Mouse (Mus musculus) kidney, embryonic 16.5 days (tissue): ENCODE data around the gene Snx10. TPM values are rescaled to one million over a fixed set of nuclear protein-coding genes. Genes with fewer than 3 reads are reported as not detected.

Experiments
- ATAC-seq: fragments of 200-750 bp; cut with Nextera tagmentation; 2 replicates; pipeline ENCODE4 v1.8.0; 2017; ENCODE audit warnings: moderate TSS enrichment; ENCODE audit not compliant: low FRiP score, low TSS enrichment
- H3K27ac ChIP-seq: fragments of 300-500 bp; sonication (generic); 2 replicates; pipeline ENCODE4 v1.5.1; 2014; ENCODE audit warnings: low read length
- H3K27me3 ChIP-seq: fragments of 300-500 bp; sonication (generic); 2 replicates; pipeline ENCODE4 v1.6.1; 2014; ENCODE audit warnings: low read length, control low read depth, mixed read lengths; ENCODE audit not compliant: insufficient read depth
- H3K36me3 ChIP-seq: fragments of 300-500 bp; sonication (generic); 2 replicates; pipeline ENCODE4 v1.6.1; 2014; ENCODE audit warnings: low read length, control low read depth, mixed read lengths; ENCODE audit not compliant: insufficient read depth
- H3K4me1 ChIP-seq: fragments of 300-500 bp; sonication (generic); 2 replicates; pipeline ENCODE4 v1.6.1; 2014; ENCODE audit warnings: low read length, control low read depth, mixed read lengths; ENCODE audit not compliant: insufficient read depth
- H3K4me2 ChIP-seq: fragments of 300-500 bp; sonication (generic); replicated peaks from 2 replicates; pipeline ENCODE4 v1.6.1; 2014; ENCODE audit warnings: low read depth, low read length
- H3K4me3 ChIP-seq: fragments of 300-500 bp; sonication (generic); 2 replicates; pipeline ENCODE4 v1.5.1; 2014; ENCODE audit warnings: mild to moderate bottlenecking, low read length
- H3K9ac ChIP-seq: fragments of 300-500 bp; sonication (generic); replicated peaks from 2 replicates; pipeline ENCODE4 v1.6.1; 2014; ENCODE audit warnings: low read length
- H3K9me3 ChIP-seq: fragments of 300-500 bp; sonication (generic); 2 replicates; pipeline ENCODE4 v1.6.1; 2016; ENCODE audit warnings: low read length, control low read depth
- WGBS: fragments of 180-500 bp; shearing (Covaris S2); extraction: QIAGEN DNeasy Blood & Tissue Kit; methylation state at CpG from one replicate; pipeline ENCODE4 v1.1.7; 2014; 5-methylcytosine and 5-hydroxymethylcytosine counted together
- polyA plus RNA-seq: library from polyadenylated mRNA; unstranded; fragments of >200 nt; fragmentation: Nextera tagmentation; extraction: Ambion mirVana; gene quantifications from 2 replicates; pipeline ENCODE4 v1.2.1, GENCODE M21; 2015

The Snx10 gene
- polyA plus RNA-seq, 1 experiment from 2014 or later, result 16.1 TPM

- Histone ChIP-seq H3K4me3 (no peak overlapping the region), H3K4me2 (no peak overlapping the region), H3K9me3 (no peaks in the 10 kb centered on the region), H3K27me3 (no peaks in the 10 kb centered on the region), H3K27ac (no peak overlapping the region), H3K4me1 (no peaks in the 10 kb centered on the region), H3K9ac (no peak overlapping the region), H3K36me3 (no peaks in the 10 kb centered on the region)
- no peak for ATAC-seq
- WGBS, result 96% methylated on average over 4 of the region's 4 CpGs
Measured at GRCm38 (mm10) chr6:51573136-51573535, 49.4 kb downstream of the Snx10 start.

GRCm38 (mm10) chr6:51574132-51574531, 50.4 kb downstream of the Snx10 start:
- Histone ChIP-seq H3K4me2 (no peak overlapping the region), H3K27me3 (no peaks in the 10 kb centered on the region), H3K9ac (no peak overlapping the region), H3K4me3 (no peak overlapping the region), H3K4me1 (no peaks in the 10 kb centered on the region), H3K36me3 (no peaks in the 10 kb centered on the region), H3K9me3 (no peaks in the 10 kb centered on the region), H3K27ac (no peak overlapping the region)
- no peak for ATAC-seq
- 89% methylated on average over 13 of the region's 13 CpGs for WGBS

GRCm38 (mm10) chr6:51578415-51578814, 54.7 kb downstream of the Snx10 start:
- 75% methylated on average over 4 of the region's 4 CpGs for WGBS
- Histone ChIP-seq H3K4me1 (no peaks in the 10 kb centered on the region), H3K36me3 (no peaks in the 10 kb centered on the region), H3K27me3 (no peaks in the 10 kb centered on the region), H3K4me3 (no peak overlapping the region), H3K27ac (no peak overlapping the region), H3K9ac (no peak overlapping the region), H3K4me2 (no peak overlapping the region), H3K9me3 (no peaks in the 10 kb centered on the region)
- ATAC-seq, result no peak

GRCm38 (mm10) chr6:51580040-51580680, 56.5 kb downstream of the Snx10 start:
- Histone ChIP-seq H3K27me3 (no peaks in the 10 kb centered on the region), H3K4me1 (no peaks in the 10 kb centered on the region), H3K9me3 (no peaks in the 10 kb centered on the region), H3K4me2 (no peak overlapping the region), H3K27ac (no peak overlapping the region), H3K4me3 (no peak overlapping the region), H3K9ac (no peak overlapping the region), H3K36me3 (no peaks in the 10 kb centered on the region)
- 28% methylated on average over 18 of the region's 18 CpGs for WGBS
- peak; percentile 91 for ATAC-seq

- H3K9me3 ChIP-seq, result no peaks in the 10 kb centered on the region
- H3K9ac ChIP-seq, result no peak overlapping the region
- no peak overlapping the region for H3K4me2 ChIP-seq
- H3K4me3 ChIP-seq, result no peak overlapping the region
- H3K36me3 ChIP-seq, result no peaks in the 10 kb centered on the region
- no peaks in the 10 kb centered on the region for H3K27me3 ChIP-seq
- no peak overlapping the region for H3K27ac ChIP-seq
- WGBS, result 72% methylated on average over 9 of the region's 9 CpGs
- no peaks in the 10 kb centered on the region for H3K4me1 ChIP-seq
- ATAC-seq, result no peak
Measured at GRCm38 (mm10) chr6:51581418-51581817, 57.7 kb downstream of the Snx10 start.

GRCm38 (mm10) chr6:51582051-51582450, 58.4 kb downstream of the Snx10 start:
- no peak overlapping the region for H3K4me3 ChIP-seq
- ATAC-seq, result no peak
- no peak overlapping the region for H3K27ac ChIP-seq
- H3K36me3 ChIP-seq, result no peaks in the 10 kb centered on the region
- H3K27me3 ChIP-seq, result no peaks in the 10 kb centered on the region
- H3K4me2 ChIP-seq, result no peak overlapping the region
- no peak overlapping the region for H3K9ac ChIP-seq
- no peaks in the 10 kb centered on the region for H3K4me1 ChIP-seq
- WGBS, result 89% methylated on average over 9 of the region's 9 CpGs
- no peaks in the 10 kb centered on the region for H3K9me3 ChIP-seq

- H3K27me3 ChIP-seq, result no peaks in the 10 kb centered on the region
- WGBS, result 27% methylated on average over 8 of the region's 8 CpGs
- H3K36me3 ChIP-seq, result no peaks in the 10 kb centered on the region
- H3K4me3 ChIP-seq, result no peak overlapping the region
- no peaks in the 10 kb centered on the region for H3K9me3 ChIP-seq
- H3K9ac ChIP-seq, result no peak overlapping the region
- no peak overlapping the region for H3K4me2 ChIP-seq
- H3K27ac ChIP-seq, result no peak overlapping the region
- 0 out of 2 replicates have a peak, but pooled peaks cover 3% of the 10 kb centered on the region for H3K4me1 ChIP-seq
- ATAC-seq, result no peak
Measured at GRCm38 (mm10) chr6:51585980-51586379, 62.3 kb downstream of the Snx10 start.

- Histone ChIP-seq H3K27ac (no peak overlapping the region), H3K4me3 (no peak overlapping the region), H3K4me1 (peaks cover 8% of the 10 kb centered on the region), H3K9me3 (no peaks in the 10 kb centered on the region), H3K4me2 (no peak overlapping the region), H3K36me3 (no peaks in the 10 kb centered on the region), H3K27me3 (no peaks in the 10 kb centered on the region), H3K9ac (no peak overlapping the region)
- WGBS, result 89% methylated on average over 3 of the region's 3 CpGs
- no peak for ATAC-seq
Measured at GRCm38 (mm10) chr6:51587266-51587665, 63.6 kb downstream of the Snx10 start.

- H3K4me2 ChIP-seq, result no peak overlapping the region
- peaks cover 25% of the 10 kb centered on the region for H3K4me1 ChIP-seq
- no peaks in the 10 kb centered on the region for H3K27me3 ChIP-seq
- H3K9me3 ChIP-seq, result no peaks in the 10 kb centered on the region
- H3K4me3 ChIP-seq, result no peak overlapping the region
- no peak overlapping the region for H3K27ac ChIP-seq
- H3K9ac ChIP-seq, result no peak overlapping the region
- WGBS, result 63% methylated on average over 1 of the region's 1 CpGs
- H3K36me3 ChIP-seq, result no peaks in the 10 kb centered on the region
- no peak for ATAC-seq
Measured at GRCm38 (mm10) chr6:51591264-51591663, 67.6 kb downstream of the Snx10 start.

- 23% methylated on average over 3 of the region's 3 CpGs for WGBS
- Histone ChIP-seq H3K27ac (peak overlapping the region; percentile 56), H3K4me3 (peak overlapping the region; percentile 45; the same call in 1 of the 2 replicates)
Measured at GRCm38 (mm10) chr6:51591844-51592243, 68.1 kb downstream of the Snx10 start.

More at GRCm38 (mm10) chr6:51591844-51592243, 68.1 kb downstream of the Snx10 start:
- Histone ChIP-seq H3K4me2 (peak overlapping the region; percentile 88), H3K36me3 (no peaks in the 10 kb centered on the region), H3K27me3 (no peaks in the 10 kb centered on the region), H3K4me1 (peaks cover 25% of the 10 kb centered on the region), H3K9ac (no peak overlapping the region), H3K9me3 (no peaks in the 10 kb centered on the region)
- no peak for ATAC-seq
